ENCODE assay signal across 10 mouse cellular contexts in the genomic region with DNA sequence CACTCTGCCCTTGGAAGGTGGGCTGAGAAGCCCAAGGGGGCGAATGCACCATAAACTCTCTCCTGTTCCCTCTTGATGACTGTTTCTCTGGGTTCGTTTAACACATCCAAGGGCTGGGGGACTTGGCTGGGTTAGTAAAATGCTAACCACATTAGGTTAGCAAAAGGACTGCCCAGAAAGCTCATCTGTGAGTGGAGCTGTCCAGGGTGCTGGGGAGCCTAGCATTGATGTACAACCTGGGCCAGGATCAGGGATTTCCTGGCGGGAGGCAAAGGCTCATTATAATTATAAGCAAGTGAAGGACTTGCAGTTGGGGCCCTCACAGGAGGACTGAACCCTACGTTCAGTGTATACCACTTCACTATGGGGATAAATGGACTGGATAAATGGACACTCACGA.
DNase-seq lines count a peak whose midpoint lies in the region; ATAC-seq and TF ChIP-seq lines count a peak whose summit lies in the region.
"Had no signal": no experiment of that assay in that cellular context is flagged by ENCODE, and none has a peak within 500 bp of the region (broad histone marks: within the 10 kb centered on the region; RNA-seq: fewer than 3 reads in every experiment).

No protein-coding gene starts in this region.

- intact Hi-C loops in gastrocnemius, adult 2 months (cut with DNase I) = no loop called here

- TF ChIP-seq CTCF in gastrocnemius, adult 2 months (IDR thresholded peaks at IDR 0.05) = no peak

- H3K9ac ChIP-seq in midbrain, embryonic 14.5 days (replicated peaks; ENCODE audit: low read length) = no peak overlapping the region
- H3K9ac ChIP-seq in midbrain, embryonic 13.5 days (replicated peaks) = no peak overlapping the region
- no peak overlapping the region for H3K9ac ChIP-seq in embryonic facial prominence, embryonic 14.5 days (ENCODE audit: low read depth, low read length)
- H3K9ac ChIP-seq: liver, embryonic 13.5 days had no signal

- no peak for ATAC-seq in midbrain, embryonic 14.5 days (ENCODE audit: low FRiP score, low TSS enrichment)
- ATAC-seq in midbrain, embryonic 13.5 days = no peak
- ATAC-seq in embryonic facial prominence, embryonic 14.5 days (ENCODE audit: low read depth) = no peak

- H3K9me3 ChIP-seq in midbrain, embryonic 14.5 days (ENCODE audit: control insufficient read depth, low read length) = peaks cover 7% of the 10 kb centered on the region; the same call in 1 of the 2 replicates
- no peaks in the 10 kb centered on the region for H3K9me3 ChIP-seq in midbrain, embryonic 13.5 days
- 0 out of 2 replicates have a peak, but pooled peaks cover 6% of the 10 kb centered on the region for H3K9me3 ChIP-seq in embryonic facial prominence, embryonic 14.5 days (ENCODE audit: control insufficient read depth, low read length)
- H3K9me3 ChIP-seq: liver, embryonic 13.5 days had no signal

- no peak overlapping the region for H3K4me2 ChIP-seq in midbrain, embryonic 14.5 days (ENCODE audit: low read length)
- H3K4me2 ChIP-seq in midbrain, embryonic 13.5 days (replicated peaks) = no peak overlapping the region
- H3K4me2 ChIP-seq in embryonic facial prominence, embryonic 14.5 days (ENCODE audit: low read depth, low read length) = no peak overlapping the region
- H3K4me2 ChIP-seq: liver, embryonic 13.5 days had no signal

- H3K4me1 ChIP-seq in midbrain, embryonic 14.5 days (ENCODE audit: control insufficient read depth, insufficient read depth, low read length) = no peaks in the 10 kb centered on the region
- H3K4me1 ChIP-seq in midbrain, embryonic 13.5 days (replicated peaks) = no peaks in the 10 kb centered on the region
- no peaks in the 10 kb centered on the region for H3K4me1 ChIP-seq in embryonic facial prominence, embryonic 14.5 days (ENCODE audit: control insufficient read depth, insufficient read depth, low read length)
- H3K4me1 ChIP-seq: liver, embryonic 13.5 days had no signal

- DNase-seq in gastrocnemius, postnatal 10 days = peak; percentile 38
- DNase-seq in gastrocnemius, postnatal 25 days = no peak
- DNase-seq in midbrain, embryonic 14.5 days = peak; percentile 29
- peak; percentile 87 for DNase-seq in embryonic facial prominence, embryonic 14.5 days (ENCODE audit: low spot score)
- peak; percentile 45 for DNase-seq in ovary, postnatal 36 days (ENCODE audit: low spot score)
- DNase-seq in frontal cortex, postnatal 14 days (ENCODE audit: low spot score in 2 of 2) = no peak
- DNase-seq in gastrocnemius, adult 2 months = no peak
- DNase-seq: cerebellum, adult 9-10 months; liver, embryonic 13.5 days had no signal

- 27% methylated on average over 5 of the region's 5 CpGs for WGBS in midbrain, embryonic 14.5 days
- 27% methylated on average over 5 of the region's 5 CpGs for WGBS in midbrain, embryonic 13.5 days
- WGBS in embryonic facial prominence, embryonic 14.5 days = 21% methylated on average over 5 of the region's 5 CpGs

- H3K27me3 ChIP-seq in midbrain, embryonic 14.5 days (ENCODE audit: control insufficient read depth, insufficient read depth, low read length) = no peaks in the 10 kb centered on the region
- no peaks in the 10 kb centered on the region for H3K27me3 ChIP-seq in midbrain, embryonic 13.5 days
- H3K27me3 ChIP-seq in embryonic facial prominence, embryonic 14.5 days (replicated peaks; ENCODE audit: control insufficient read depth, insufficient read depth, low read length) = no peaks in the 10 kb centered on the region
- H3K27me3 ChIP-seq: liver, embryonic 13.5 days had no signal

- no peaks in the 10 kb centered on the region for H3K36me3 ChIP-seq in midbrain, embryonic 14.5 days (ENCODE audit: control insufficient read depth, insufficient read depth, low read length)
- no peaks in the 10 kb centered on the region for H3K36me3 ChIP-seq in midbrain, embryonic 13.5 days
- H3K36me3 ChIP-seq in embryonic facial prominence, embryonic 14.5 days (ENCODE audit: control insufficient read depth, insufficient read depth, low read length) = no peaks in the 10 kb centered on the region
- H3K36me3 ChIP-seq: liver, embryonic 13.5 days had no signal

- H3K27ac ChIP-seq in midbrain, embryonic 14.5 days (replicated peaks; ENCODE audit: low read depth, low read length) = no peak overlapping the region
- H3K27ac ChIP-seq in midbrain, embryonic 13.5 days = no peak overlapping the region
- H3K27ac ChIP-seq in embryonic facial prominence, embryonic 14.5 days (replicated peaks; ENCODE audit: low read depth, low read length) = no peak overlapping the region
- no peak overlapping the region for H3K27ac ChIP-seq in gastrocnemius, adult 2 months
- H3K27ac ChIP-seq: liver, embryonic 13.5 days had no signal

- no peak overlapping the region for H3K4me3 ChIP-seq in midbrain, embryonic 14.5 days (replicated peaks; ENCODE audit: low read depth, low read length)
- H3K4me3 ChIP-seq in midbrain, embryonic 13.5 days (replicated peaks) = no peak overlapping the region
- no peak overlapping the region for H3K4me3 ChIP-seq in embryonic facial prominence, embryonic 14.5 days (ENCODE audit: low read depth, low read length)
- no peak overlapping the region for H3K4me3 ChIP-seq in gastrocnemius, adult 2 months
- H3K4me3 ChIP-seq: liver, embryonic 13.5 days had no signal

Comparison
In these comparisons a context has a peak if more than half of its experiments do, and no peak if none do; other contexts are left out.
1. DNase-seq: peak in gastrocnemius, postnatal 10 days (single experiment), midbrain, embryonic 14.5 days (single experiment), embryonic facial prominence, embryonic 14.5 days (single experiment) and ovary, postnatal 36 days (single experiment); none in gastrocnemius, postnatal 25 days (single experiment), frontal cortex, postnatal 14 days (0 of 2) and gastrocnemius, adult 2 months (single experiment).